Mouse (Mus musculus): ENCODE results near the gene Lrit3.

DNA sequence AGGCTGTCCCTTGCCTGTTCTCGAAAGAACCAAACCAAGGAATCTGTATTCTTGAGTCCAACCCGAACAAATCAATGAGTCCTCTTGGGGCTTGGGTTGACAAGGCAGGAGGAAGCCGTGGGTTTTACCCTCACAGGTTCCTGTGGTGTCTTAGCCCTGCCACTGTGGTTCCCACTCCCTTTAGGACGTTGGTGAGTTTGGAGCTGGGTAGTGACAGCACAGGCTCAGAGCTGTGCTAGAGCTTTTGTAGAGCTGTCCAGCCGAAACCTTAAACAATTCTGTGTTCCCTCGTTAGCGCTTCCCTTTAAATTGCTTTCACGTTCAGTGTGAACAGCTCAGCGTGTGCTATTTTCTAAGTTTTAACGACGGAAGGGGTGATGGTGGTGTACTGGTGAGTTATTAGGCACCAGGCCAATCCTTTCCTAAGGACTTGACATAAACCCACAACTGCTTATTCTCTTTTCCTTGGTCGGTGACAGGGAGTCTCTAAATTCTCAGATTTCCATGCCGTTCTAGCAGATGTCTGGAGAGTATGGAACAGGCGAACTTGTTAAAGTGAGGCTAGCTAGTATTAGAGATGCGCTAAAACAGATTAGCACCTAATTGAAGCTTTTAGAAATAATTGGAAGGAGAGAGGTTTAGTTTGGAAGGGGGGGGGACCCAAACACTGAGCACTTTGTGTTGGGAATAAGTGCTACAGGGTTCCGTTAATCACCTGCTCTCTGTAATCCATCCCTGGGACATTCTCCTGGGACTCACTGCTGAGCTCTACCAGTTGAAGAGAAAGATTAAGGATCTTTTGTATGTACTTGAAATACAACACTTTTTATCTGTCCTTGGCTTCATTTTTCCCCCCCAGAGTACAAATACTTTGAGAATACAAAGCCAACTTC lies 65.3 kb downstream of the Lrit3 start:
- no peak for TF ChIP-seq CTCF (IDR thresholded peaks at IDR 0.05; ENCODE audit: low read depth)
- no peak for TF ChIP-seq EP300 (IDR thresholded peaks at IDR 0.05; ENCODE audit: low read depth)
